Mouse (Mus musculus) splenic B cell, adult 2 months (primary cell): ENCODE data around the gene Ocm.

Experiments used
- DNase-seq: peaks from one replicate; pipeline ENCODE4 v3.0.0-alpha.2; 2011; ENCODE audit warnings: low read depth, low spot score
- H3K27me3 ChIP-seq: 2 replicates; pipeline ENCODE4 v1.6.1; 2012; ENCODE audit warnings: mild to moderate bottlenecking, low read length, moderate library complexity, mixed read lengths; ENCODE audit not compliant: control insufficient read depth, poor library complexity, insufficient read depth, severe bottlenecking
- H3K36me3 ChIP-seq: 2 replicates; pipeline ENCODE4 v1.6.1; 2012; ENCODE audit warnings: mild to moderate bottlenecking, low read length, moderate library complexity, mixed read lengths; ENCODE audit not compliant: control insufficient read depth, poor library complexity, insufficient read depth, severe bottlenecking

Ocm gene

DNA sequence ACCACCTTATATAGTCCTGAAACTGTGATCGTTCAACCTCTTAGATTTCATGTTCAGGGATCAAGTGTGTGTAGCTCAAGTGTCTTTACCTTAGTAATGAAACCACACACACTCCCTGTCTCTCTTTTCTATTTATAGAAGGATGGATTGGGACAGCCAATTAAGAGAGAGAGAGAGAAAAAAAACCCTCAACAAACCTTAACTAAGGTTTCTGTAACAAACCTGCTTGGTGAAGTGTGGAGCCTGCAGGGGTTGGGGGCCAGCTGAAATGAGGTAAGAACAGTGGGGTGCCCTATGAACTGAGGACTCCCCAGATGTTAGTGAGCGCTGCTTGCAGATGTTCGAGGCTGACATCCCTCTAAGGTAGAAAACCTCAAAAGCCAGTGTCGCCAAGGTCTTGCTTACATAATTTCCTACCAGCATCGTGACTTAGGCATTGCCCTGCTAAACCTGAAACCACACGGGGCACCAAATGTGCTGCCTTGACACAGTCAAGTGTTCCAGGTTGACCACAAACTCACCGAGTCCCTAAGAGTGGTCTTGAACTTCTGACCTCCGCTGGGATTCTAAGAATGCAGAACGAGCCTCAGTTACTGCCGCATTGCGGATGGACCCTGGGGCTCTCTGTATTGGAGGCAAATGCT lies at the start of gene Ocm:
Gene Ocm (minus strand): TSS at position 51 of the 644 bp plus-strand sequence.
- H3K27me3 ChIP-seq, result no peaks in the 10 kb centered on the region; the same call in 1 of the 2 replicates
- DNase-seq, result no peak
- no peaks in the 10 kb centered on the region for H3K36me3 ChIP-seq

DNA sequence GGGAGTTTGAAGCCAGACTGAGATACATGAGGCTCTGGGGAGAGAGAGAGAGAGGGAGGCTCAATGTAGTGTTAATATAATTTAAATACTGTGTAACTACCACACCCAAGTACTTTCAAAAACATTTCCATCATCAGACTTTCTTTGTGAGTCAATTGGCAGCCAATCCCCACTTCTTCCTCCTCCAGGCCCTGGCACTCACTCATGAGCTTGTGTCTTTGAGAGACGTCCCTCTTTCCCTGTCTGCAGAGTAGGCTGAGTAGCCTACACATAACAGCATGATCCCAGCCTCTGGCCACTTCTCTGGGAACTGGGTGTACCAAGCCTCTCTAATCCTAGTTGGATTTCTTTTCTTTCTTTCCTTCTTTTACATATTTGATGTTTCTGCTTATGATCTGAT lies 44.8 kb upstream of the Ocm start:
- no peaks in the 10 kb centered on the region for H3K36me3 ChIP-seq
- no peak for DNase-seq
- H3K27me3 ChIP-seq, result no peaks in the 10 kb centered on the region

DNA sequence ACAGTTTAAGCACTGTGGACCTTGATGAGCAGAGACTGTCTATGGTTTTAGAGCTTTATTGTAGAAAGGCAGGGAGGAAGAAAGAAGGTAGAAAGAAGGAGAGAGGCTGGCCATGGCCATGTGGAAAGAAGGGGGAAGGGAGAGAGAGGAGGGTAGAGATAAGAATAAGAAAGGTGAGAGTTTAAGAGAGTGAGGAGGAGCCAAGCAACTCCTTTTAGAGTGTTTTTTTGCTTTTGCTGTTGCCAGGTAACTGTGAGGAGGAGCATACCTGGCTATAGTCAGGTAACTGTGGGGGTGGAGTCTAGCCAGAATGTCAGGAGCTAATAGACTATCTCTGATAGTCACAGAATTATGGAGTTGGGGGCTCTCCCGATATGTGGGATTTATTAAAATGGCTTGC lies 43.6 kb upstream of the Ocm start:
- DNase-seq, result no peak
- Histone ChIP-seq H3K36me3 (no peaks in the 10 kb centered on the region), H3K27me3 (no peaks in the 10 kb centered on the region)

DNA sequence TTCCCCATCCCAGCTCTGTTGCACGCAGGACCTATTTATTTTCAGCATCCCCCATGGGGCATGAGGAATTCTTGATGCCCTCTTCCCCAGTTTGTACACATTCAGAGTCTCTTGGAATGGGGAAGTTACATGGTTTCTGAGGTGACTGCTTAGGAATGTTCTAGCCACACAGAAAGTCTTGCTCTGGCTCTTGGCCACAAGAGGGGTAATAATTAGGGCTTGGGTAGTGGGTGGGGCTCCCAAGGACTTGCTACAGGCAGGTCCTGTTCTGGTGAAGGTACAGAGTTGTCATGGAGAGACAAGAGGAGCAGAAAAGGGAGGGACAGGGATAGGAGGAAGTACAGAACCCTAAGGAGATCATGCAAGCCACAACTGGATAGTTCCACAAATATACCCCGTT lies 39.6 kb upstream of the Ocm start:
- no peaks in the 10 kb centered on the region; the same call in 1 of the 2 replicates for H3K27me3 ChIP-seq
- no peak for DNase-seq
- no peaks in the 10 kb centered on the region for H3K36me3 ChIP-seq

DNA sequence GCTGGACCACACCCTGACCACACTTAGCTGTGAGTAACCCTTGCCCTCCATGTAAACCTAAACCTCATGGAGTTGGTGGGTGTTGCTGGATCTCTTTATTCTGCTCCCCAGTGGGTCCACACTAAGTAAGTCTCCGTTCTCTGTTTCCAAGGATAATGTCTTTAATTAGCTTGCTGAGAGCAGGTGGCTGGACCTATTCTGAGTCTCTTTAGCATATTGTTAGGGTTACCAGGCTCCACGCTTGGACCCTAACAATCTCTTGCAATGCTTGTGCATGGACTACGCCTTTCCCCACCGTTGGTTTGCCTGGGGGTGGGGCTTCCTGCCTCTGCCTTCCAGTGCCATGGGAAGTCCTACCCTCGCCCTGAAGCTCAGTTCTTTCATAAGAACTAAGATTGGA lies 37.6 kb upstream of the Ocm start:
- Histone ChIP-seq H3K36me3 (no peaks in the 10 kb centered on the region), H3K27me3 (no peaks in the 10 kb centered on the region; the same call in 1 of the 2 replicates)
- no peak for DNase-seq

DNA sequence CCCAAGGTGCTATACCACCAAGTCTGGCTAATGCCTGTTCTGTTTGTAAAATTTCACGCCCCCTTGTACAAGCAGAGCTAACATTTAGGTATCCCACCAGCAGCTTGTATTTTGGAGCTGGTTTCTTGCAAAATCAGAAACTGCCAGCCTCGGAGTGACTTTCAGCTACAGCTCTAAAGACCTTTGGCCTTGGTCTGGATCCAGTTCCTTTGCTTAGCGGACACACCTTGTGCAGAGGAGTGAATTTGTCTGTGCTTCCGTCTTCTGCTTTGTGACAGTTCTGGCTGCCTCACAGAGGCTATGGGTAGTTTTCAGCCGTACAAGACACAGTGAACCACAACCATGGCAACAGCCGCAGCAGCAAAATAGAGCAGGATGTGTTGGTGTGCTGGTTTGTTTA lies 27.9 kb upstream of the Ocm start:
- H3K36me3 ChIP-seq, result no peaks in the 10 kb centered on the region
- H3K27me3 ChIP-seq, result no peaks in the 10 kb centered on the region
- no peak for DNase-seq

DNA sequence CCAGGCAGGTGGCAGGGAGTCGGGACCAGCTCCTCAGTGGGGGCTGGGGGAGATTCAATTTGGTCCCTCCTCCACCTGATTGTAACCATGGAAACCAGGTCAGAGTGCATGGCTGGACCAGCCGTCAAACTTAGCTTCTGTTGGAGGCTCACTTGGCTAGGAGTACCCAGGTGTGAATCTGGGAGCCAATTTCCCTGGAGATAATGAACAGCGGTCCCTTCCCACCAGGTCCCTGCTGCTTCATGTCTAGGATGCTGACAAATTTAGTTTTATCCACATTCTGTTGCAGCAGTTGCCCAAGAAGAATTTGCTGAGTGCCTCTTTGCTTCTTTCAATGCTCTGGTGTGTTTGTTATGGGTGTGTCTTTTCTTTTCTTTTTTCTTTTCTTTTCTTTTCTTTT lies 27.0 kb upstream of the Ocm start:
- DNase-seq, result no peak
- H3K27me3 ChIP-seq, result no peaks in the 10 kb centered on the region
- H3K36me3 ChIP-seq, result no peaks in the 10 kb centered on the region

DNA sequence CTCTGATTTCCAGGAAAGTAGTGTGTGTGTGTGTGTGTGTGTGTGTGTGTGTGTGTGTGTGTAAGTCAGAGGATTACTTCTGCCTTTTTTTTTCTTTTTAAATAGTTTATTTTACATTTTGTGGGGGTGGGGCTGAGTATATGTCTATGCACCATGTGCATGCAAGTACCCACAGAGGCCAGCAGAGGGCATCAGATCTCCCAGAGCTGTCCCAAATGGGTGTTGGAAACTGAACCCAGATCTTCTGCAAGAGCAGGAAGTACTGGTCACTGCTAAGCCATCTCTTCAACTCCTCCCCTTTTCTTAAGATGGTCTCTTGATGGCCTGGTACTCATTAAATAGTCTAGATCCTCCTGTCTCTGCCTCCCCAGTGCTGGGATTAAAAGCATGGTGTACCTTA lies 24.8 kb upstream of the Ocm start:
- DNase-seq, result peak; percentile 44
- Histone ChIP-seq H3K36me3 (no peaks in the 10 kb centered on the region), H3K27me3 (no peaks in the 10 kb centered on the region)

DNA sequence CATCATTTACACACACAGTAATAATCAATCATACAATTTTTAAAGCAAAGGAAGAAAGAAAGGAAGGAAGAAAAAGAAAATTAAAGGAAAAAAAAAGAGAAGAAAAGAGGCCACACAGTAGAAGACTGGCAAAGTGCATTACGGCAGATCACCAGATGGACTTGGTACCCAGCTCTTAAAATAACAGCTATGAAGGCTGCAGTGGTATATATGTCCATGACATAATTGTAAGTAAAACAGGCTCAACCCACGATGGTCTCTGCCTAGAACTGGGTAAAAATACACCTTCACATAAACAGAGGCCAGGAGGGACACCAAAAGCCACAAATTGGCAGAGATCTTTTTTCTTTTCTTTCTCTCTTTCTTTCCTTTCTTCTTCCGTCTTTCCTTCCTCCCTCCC lies 23.4 kb upstream of the Ocm start:
- DNase-seq, result no peak
- H3K27me3 ChIP-seq, result no peaks in the 10 kb centered on the region
- no peaks in the 10 kb centered on the region for H3K36me3 ChIP-seq

DNA sequence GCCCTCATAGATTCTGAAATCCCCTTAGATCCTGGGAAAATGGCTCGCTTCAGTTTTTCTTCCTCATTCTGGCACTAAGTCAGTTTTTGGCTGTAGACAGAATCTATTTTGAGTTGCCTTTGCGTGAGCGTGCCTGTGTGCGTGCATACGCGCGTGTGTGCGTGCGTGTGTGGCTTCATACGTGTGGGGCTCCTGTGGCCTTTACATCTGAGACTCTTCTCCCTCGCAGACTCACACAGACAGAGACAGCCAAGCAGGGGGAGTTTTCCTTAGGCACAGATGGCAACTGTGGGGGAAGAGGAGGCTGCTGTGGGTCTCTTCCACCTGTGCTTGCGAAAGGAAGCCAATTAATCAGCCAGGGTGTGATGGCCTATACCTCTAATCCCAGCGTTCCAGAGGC lies 20.9 kb upstream of the Ocm start:
- no peaks in the 10 kb centered on the region for H3K27me3 ChIP-seq
- peak; percentile 29 for DNase-seq
- H3K36me3 ChIP-seq, result no peaks in the 10 kb centered on the region

DNA sequence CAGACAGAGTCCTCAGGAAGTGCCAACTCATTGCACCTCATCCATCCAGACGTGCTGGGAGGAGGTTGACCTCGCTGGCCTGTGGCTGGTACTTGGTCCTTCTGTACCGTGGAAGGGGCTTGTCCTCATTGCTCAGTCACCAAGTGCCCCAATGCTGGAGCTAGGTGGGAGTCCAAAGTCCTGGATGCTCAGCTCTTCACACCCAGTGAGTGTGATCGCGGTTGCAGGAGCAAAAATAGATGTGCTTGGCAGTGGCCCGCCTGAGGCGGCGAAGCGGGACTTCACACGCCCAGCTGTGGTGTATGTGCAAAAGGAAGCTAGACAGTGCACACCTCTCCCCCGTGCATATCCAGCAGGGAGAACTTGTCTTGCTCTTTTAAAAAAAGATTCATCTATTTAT lies 16.7 kb upstream of the Ocm start:
- peak; percentile 16 for DNase-seq
- no peaks in the 10 kb centered on the region for H3K27me3 ChIP-seq
- H3K36me3 ChIP-seq, result no peaks in the 10 kb centered on the region

DNA sequence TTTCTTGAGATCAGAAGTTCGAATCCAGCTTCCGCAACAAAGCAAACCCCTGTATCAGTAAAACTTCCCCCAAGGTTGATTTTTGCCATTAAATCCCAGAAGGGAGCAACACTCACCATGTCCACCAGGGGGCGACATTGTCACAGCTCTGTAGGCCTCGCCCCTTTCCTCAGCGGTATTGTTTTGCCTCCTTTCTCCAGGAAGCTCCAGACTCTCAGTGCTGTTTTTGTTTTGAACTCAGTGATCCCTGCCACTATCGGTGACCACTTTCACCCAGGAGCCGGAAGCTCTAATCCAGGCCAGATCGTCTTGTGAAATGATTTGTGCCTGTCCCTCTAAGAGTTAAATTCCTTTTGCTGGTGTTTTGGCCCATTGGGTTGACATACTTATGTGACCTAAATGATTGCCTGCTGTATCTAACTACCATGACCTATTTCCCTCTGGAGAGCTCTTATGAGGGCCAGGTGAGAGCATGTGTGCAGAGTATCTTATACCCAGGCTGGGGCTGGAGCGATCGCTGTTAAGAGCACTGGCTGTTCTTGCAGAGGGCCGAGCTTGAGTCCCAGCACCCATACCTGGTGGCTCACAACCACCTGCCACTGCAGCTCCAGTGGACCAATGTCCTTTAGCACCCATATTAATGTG lies 14.4 kb upstream of the Ocm start:
- Histone ChIP-seq H3K36me3 (no peaks in the 10 kb centered on the region), H3K27me3 (no peaks in the 10 kb centered on the region)
- DNase-seq, result peak; percentile 83

DNA sequence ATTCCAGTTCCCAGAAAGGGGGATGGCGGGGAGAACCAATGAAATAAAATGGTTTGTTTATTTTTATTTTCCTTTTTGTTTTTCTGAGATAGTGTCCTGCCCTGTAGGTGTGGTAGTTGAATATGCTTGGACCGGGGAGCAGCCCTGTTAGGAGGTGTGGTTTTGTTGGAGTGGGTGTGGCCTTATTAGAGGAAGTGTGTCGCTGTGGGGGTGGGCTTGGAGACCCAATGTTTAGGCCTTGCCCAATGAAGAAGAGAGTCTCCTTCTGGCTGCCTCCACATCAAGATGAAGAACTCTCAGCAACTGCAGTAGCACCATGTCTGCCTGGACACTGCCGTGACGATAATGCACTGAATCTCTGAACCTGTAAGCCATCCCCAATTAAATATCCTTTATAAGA lies 13.4 kb upstream of the Ocm start:
- Histone ChIP-seq H3K27me3 (no peaks in the 10 kb centered on the region), H3K36me3 (no peaks in the 10 kb centered on the region)
- DNase-seq, result no peak

DNA sequence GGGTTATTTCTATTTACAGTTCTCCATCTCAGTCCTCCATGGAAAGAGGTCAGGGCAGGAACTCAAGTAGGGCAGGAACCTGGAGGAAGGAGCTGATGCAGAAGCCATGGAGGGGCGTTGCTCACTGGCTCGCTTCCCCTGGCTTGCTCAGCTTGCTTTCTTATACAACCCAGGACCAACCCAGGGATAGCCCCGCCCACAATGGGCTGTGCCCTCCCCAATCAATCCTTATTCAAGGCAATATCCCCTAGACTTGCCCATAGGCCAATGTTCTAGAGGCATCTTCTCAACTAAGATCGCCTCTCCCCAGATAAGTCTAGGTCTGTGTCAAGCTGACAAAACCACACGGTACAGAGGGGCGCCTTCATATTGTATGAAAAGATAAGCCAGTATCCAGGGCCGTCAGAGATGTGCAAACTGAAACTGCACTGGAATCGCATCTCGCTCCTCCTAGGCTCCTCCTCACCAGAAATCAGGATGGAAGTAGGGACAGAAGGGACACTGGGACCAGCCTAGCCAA lies 12.7 kb upstream of the Ocm start:
- H3K36me3 ChIP-seq, result no peaks in the 10 kb centered on the region
- H3K27me3 ChIP-seq, result no peaks in the 10 kb centered on the region
- DNase-seq, result no peak

DNA sequence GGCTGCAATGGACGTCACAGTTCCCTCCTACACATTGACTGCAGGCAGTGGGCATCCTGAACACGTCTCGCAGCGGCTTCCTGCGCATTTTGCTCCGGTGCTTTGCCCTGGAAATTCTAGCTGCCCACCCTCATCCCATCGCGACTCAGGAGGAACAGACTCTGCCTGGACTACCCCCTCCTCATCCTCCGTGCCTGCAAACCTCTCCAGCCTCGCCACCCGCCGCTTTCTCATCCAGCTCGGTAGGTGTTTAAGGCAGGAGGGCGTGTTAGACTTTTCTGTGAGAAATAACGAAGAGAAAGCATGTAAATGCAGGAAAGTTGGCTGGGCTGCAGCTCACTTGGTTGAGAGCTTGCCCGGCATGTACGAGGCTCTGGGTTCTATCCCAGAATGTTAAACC lies 10.5 kb upstream of the Ocm start:
- no peak for DNase-seq
- no peaks in the 10 kb centered on the region for H3K27me3 ChIP-seq
- H3K36me3 ChIP-seq, result no peaks in the 10 kb centered on the region

DNA sequence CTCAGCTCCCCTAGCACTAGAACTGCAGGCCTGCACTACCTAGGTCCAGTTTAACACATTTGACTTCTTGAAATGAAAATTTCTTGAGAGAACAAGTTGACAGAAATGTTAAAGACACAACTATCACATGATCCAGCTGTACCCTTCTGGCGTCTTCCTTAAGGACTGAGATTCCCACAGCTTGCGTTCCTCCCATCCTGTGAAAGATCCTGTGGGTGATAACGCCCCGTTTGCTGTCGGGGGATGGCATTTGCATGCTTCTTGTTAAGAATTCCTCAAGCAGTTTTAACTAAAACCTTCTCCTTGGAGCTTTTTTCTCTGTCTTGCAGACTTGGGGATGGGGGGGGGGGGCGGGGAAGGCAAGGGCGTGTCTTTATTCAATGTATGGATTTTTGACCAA lies 8.1 kb upstream of the Ocm start:
- Histone ChIP-seq H3K36me3 (no peaks in the 10 kb centered on the region), H3K27me3 (no peaks in the 10 kb centered on the region)
- DNase-seq, result no peak
